Mouse (Mus musculus) c-Kit-positive CD71-negative TER-119-negative erythroid progenitor cells, embryonic 14.5 days (primary cell): ENCODE data around the gene 1700007K13Rik.

Source experiments
- DNase-seq: peaks from one replicate; pipeline ENCODE4 v3.0.0-alpha.2; 2013; ENCODE audit warnings: low read depth

The 1700007K13Rik gene

GRCm38 (mm10) chr2:28469461-28469860, 3.3 kb upstream of the 1700007K13Rik start:
- DNase-seq, result no peak

- DNase-seq, result no peak
These were observed 2.5 kb upstream of the 1700007K13Rik start for GRCm38 (mm10) chr2:28468486-28469225.

DNA sequence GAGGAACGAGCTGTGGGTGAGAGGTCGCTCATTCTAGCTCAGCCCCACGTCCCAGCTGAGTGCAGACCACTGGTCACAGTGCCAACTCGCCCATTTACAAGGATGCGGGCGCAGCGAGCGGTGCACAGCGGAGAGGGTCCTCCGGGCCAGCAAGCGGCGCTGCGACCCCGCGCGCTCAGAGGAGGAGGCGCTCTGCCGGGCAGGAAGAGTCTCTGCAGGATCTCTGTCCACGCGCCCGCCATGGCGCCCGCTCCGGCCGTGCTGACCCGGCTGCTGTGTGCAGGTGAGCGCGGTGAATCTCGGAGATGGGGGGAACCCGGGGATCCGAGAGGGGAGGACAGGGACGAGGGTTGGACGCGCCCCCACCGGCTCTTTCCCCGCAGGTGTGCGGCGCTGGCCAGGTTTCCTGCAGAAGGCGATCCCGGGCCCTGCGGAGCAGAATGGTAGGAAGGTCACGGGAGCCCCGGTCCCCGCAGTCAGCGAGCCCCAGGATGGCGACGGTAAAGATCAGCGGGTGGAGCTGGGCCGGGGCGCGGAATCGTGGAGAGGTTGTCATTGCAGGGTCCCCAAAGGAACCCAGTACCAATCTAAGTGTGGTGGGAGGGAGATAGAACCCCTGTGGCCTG, 1.8 kb upstream of the 1700007K13Rik start, which contains the start of gene Mrps2:
Gene Mrps2, plus strand, starts transcription at position 207 of the 626 bp plus-strand sequence.
- peak; percentile 66 for DNase-seq

- no peak for DNase-seq
These were observed 1.2 kb downstream of the 1700007K13Rik start for GRCm38 (mm10) chr2:28464919-28465318.

DNA sequence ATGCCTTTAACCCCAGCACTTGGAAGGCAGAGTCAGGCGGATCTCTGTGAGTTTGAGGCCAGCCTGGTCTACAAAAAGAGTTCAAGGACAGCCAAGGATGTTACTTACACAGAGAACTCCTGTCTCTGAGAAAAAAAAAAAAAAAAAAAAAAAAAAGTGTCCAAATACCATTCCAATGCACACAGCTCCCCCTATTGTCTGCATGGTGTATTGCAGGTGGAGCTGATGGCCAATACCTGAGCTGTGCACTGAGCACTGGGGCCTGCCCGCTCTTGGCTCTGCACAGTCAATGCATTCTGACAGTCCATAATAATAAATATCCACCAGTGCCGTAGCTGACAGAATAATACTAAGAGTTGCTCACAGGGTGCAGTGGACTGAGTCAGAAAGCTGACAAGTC, 2.2 kb downstream of the 1700007K13Rik start:
- DNase-seq, result peak; percentile 47

DNA sequence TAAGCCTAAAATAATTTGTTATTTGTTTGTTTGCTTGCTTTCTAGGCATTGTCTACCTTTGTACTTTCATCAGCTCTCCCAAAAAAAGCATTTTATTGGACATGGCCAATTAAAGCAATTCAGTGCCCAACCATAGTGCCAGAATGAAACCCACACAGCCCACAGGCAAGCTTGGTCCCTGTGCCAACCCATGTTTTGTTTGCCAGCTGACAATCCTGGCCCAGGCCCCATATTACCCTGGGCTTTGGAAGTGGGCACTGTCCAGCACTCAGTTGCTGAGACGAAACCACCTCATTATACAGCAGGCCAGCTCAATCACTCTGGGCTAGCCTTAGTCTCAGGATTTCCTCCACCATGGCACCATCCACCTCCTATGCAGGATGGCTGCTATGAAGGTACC, 9.5 kb downstream of the 1700007K13Rik start:
- DNase-seq, result no peak

DNA sequence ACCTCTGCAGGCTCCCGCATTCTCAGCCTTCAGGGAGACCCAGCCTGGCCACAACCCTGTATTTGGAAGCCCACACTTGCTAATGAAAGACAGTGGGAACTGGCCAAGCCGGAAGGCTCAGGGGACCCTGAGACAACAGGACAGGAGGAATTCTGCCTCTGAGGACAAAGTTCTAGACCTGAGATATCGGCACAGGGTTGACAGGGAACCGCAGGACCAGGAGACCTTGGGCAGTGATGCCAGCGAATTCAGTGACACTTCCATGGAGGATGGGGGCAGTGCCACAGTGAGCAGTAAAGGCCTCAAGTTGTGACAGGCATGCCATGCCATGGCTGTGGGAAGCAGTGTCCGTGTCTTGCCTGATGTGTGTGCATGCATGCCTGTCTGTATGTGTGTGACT, 12.6 kb downstream of the 1700007K13Rik start:
- DNase-seq, result no peak

GRCm38 (mm10) chr2:28451663-28452062, 14.5 kb downstream of the 1700007K13Rik start:
- no peak for DNase-seq

DNA sequence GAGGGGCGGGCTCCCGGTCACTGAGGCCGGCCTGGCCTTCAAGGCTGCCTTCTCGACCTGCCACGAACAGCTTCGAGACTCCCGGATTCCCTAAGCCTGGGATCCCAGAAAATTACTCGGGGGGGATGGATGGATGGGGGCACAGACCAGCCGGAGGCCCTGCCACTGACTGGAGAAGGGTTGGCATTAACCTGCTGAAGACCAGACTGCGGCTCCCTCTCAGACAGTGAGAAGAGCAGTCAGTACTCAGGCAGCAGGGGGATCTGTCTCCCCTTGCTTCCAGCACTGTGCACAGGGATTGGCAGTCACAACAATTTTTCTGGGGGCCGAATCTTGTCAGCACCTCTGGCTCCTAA, 18.8 kb downstream of the 1700007K13Rik start:
- DNase-seq, result no peak

GRCm38 (mm10) chr2:28446515-28447314, 19.4 kb downstream of the 1700007K13Rik start, which contains the start of gene Ppp1r26:
Gene Ppp1r26, plus strand, starts transcription at chr2:28446800.
- DNase-seq, result no peak

DNA sequence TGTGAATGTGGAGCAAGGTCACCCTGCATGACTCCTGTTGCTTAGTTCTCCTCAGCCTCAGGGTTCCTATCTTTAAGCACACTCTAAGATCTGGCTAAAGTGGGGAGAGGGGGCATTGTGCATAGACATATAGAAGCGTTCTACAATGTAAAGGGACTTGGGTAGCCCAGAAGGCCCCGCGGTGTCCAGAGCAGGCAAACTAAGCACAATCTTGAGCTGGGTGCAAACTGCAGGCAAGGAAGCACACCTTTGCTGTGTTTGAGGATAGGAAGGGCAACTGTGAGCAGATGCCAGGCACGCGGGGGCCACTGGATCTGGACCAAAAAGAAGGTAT, 20.0 kb downstream of the 1700007K13Rik start:
- no peak for DNase-seq

DNA sequence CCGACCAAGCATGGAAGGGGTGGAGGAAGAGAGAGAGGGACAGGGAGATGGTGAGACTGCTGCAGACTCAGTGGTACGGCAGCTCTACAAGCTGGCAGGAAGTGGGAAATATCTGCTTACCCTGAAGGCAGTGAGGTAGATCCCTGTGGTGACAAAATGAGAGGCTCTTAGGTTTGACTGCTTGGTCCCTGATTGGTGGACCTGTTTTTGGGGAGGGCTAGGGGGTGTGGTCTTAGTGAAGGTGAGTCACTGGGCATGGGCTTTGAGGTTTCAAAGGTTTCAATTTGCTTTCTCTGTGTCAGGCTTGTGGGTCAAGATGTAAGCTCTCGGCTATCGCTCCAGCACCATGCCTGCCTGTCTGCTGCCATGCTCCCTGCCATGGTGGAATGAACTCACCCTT, 21.1 kb downstream of the 1700007K13Rik start:
- DNase-seq, result no peak

DNA sequence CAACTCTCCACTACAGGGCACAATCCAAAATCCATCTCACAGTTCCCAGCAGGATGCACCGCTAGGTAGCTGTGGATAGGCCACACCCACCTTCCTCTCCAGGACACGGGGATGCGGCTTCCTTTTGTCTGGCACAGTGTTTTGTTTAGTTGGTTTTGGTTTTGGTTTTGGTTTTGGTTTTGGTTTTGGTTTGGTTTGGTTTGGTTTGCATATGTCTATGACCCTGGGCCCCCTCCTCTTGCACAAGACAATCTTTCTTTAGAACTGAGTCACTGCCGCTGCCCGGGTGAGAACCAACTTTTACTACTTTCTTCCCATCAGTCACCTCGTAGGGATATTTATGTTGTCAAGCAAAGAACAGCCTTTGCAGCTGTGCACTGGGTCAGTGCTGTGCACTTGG, 25.3 kb downstream of the 1700007K13Rik start:
- no peak for DNase-seq

- no peak for DNase-seq
These were observed 30.7 kb downstream of the 1700007K13Rik start for GRCm38 (mm10) chr2:28435401-28435800.

- DNase-seq, result no peak
These were observed 32.6 kb downstream of the 1700007K13Rik start for GRCm38 (mm10) chr2:28433512-28433911.

DNA sequence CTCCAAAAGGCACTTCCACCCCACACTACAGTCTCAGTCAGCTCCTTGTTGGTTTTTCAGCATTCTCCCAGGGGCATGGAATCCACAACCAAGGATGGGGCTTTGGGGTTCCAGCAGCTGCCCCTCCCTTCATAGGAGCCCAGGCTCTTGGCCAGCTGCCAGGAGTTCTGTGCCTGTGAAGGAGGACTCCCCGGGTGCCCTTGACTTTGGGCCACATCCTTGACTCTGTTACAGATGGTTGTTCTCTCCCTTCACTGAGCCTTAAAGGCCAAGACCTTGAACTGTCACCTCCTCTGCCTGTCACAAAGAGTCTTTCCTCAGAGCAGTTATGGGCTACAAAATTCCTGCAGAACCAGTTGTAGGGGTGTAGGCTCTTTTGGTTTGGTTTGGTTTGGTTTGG, 33.3 kb downstream of the 1700007K13Rik start:
- DNase-seq, result no peak

DNA sequence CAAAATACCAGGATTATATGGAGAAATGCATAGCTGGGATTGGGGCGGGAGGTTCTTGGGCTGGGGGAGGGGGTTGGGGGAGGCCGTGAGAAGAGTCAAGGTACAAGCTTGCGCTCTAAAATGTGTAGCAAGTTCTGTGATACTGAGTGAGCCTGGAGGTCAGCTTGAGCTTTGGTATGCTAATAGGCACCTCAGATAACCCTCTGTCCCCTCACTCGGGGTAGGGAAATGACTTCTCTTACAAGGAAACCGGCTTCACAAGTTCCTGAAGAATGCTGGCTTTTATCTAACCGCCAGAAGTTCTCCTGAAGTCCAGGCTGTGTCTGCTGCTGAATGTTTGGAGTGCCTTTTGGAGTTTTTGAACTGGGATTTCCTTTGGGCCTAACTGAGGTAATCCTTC, 35.3 kb downstream of the 1700007K13Rik start:
- no peak for DNase-seq

GRCm38 (mm10) chr2:28427226-28427625, 38.9 kb downstream of the 1700007K13Rik start:
- no peak for DNase-seq

DNA sequence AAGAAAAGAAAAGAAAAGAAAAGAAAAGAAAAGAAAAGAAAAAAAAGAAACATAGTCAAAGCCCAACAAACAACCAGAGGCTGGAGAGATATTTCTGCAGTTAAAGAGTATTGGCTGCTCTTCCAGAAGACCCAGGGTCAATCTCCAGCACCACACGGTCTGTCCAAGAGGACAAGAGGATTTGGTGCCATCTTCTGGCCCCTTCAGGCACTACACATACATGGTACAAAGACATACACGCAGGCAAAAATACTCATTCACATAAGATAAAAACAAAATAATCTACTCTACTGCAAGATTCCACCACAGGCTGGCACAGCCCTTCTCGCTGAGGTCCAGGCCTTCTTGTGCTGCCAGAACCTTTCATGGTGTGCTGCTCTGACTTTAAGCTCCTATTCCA, 43.0 kb downstream of the 1700007K13Rik start:
- peak; percentile 65 for DNase-seq

- no peak for DNase-seq
These were observed 46.2 kb downstream of the 1700007K13Rik start for GRCm38 (mm10) chr2:28419898-28420297.

DNA sequence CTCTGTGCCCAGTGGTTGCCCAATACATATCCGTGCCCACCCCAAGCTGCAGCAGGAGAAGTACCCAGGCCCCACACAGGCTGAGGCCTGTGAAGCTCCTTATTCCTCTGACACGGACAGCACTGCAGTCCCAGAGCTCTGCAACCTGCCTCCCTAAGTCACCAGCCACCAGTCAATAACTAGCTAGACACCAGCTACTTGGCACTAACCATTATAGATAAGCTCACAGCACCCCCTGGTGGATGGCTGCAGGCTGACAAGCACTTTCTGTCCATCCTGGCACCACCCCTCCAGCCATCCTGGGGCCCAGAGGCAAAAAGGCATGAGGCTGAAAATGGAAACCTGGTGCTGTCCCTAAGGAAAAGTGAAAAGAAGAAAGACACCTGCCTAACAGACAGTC, 48.1 kb downstream of the 1700007K13Rik start:
- DNase-seq, result peak; percentile 71

- no peak for DNase-seq
These were observed 49.6 kb downstream of the 1700007K13Rik start for GRCm38 (mm10) chr2:28416511-28416910.
